Mouse (Mus musculus): ENCODE results near the gene Acadl. TPM values are rescaled to one million over a fixed set of nuclear protein-coding genes. Genes with fewer than 3 reads are reported as not detected.

Gene Acadl
- polyA plus RNA-seq, 1 experiment from 2014 or later: 58.2 TPM

DNA sequence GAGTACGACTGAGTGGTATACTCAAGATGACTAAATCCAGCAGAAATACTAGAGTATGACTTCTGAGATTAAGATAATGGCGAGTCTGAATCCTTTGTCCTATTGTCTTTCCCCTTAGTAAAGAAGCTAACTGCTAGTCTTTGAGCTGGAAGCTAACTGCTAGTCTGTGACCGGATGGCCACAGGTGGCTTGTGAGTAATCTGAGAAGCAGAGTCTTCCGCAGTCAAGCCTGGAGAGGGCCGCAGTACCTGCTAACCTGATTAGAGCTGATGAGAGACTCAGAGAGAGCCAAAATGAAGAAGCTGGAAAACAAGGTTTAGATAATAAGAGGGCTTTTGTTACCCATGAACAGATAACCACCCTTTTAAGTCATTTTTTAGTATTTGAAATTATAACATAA lies 58.4 kb downstream of the Acadl start:
- Histone ChIP-seq H3K4me1 (ENCODE audit: control insufficient read depth, insufficient read depth, low read length) (no peaks in the 10 kb centered on the region), H3K36me3 (replicated peaks; ENCODE audit: control insufficient read depth, insufficient read depth, low read depth, low read length) (no peaks in the 10 kb centered on the region), H3K4me2 (ENCODE audit: low read depth, low read length) (no peak overlapping the region), H3K9ac (replicated peaks; ENCODE audit: low read length) (no peak overlapping the region), H3K27ac (replicated peaks; ENCODE audit: low read depth, low read length) (no peak overlapping the region), H3K9me3 (replicated peaks; ENCODE audit: control insufficient read depth, low read length) (no peaks in the 10 kb centered on the region), H3K4me3 (ENCODE audit: low read depth, low read length) (no peak overlapping the region), H3K27me3 (ENCODE audit: control insufficient read depth, insufficient read depth, low read length) (no peaks in the 10 kb centered on the region)
- ATAC-seq (replicated peaks; ENCODE audit: insufficient number of reproducible peaks, low FRiP score, low TSS enrichment, low read depth) (no peak), DNase-seq (ENCODE audit: low spot score) (no peak)
- WGBS: 47% methylated on average over 5 of the region's 5 CpGs

GRCm38 (mm10) chr1:66797962-66798361 lies 65.1 kb downstream of the Acadl start:
- no peaks in the 10 kb centered on the region for H3K27me3 ChIP-seq (ENCODE audit: control insufficient read depth, insufficient read depth, low read length)
- no peak overlapping the region for H3K27ac ChIP-seq (replicated peaks; ENCODE audit: low read depth, low read length)
- no peaks in the 10 kb centered on the region for H3K36me3 ChIP-seq (replicated peaks; ENCODE audit: control insufficient read depth, insufficient read depth, low read depth, low read length)
- DNase-seq (ENCODE audit: low spot score) (no peak), ATAC-seq (replicated peaks; ENCODE audit: insufficient number of reproducible peaks, low FRiP score, low TSS enrichment, low read depth) (no peak)
- H3K9ac ChIP-seq (replicated peaks; ENCODE audit: low read length): no peak overlapping the region
- WGBS: 94% methylated on average over 2 of the region's 2 CpGs
- H3K4me1 ChIP-seq (ENCODE audit: control insufficient read depth, insufficient read depth, low read length): no peaks in the 10 kb centered on the region
- H3K4me2 ChIP-seq (ENCODE audit: low read depth, low read length): no peak overlapping the region
- no peak overlapping the region for H3K4me3 ChIP-seq (ENCODE audit: low read depth, low read length)
- no peaks in the 10 kb centered on the region for H3K9me3 ChIP-seq (replicated peaks; ENCODE audit: control insufficient read depth, low read length)

DNA sequence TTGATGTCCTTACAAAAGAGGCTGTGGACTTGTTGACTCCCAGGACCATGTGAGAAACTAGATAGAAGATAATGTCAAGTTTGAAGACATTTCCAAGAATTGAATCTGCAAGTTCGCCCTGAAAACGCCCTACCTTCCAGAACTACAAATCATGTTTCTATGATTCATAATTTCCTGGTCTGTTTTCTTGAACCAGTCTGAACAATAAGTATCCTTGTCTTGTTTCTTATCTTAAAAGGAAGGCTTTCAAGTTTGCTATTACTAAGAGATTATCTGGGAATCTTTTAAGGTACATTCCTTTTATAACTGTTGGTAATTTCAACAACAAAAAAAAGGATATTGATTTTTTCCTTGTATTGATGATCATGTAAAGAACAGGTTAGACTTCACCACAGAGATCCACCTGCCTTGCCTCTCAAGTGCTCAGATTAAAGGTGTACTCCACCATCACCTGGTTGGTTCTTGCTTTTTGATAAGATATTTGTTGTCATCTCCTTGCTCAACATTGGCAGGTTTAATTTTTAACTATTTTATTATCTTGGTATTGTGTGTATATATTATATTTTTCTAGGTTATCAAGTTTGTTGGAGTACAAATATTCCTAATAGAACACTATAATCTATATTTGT lies 70.1 kb downstream of the Acadl start:
- Histone ChIP-seq H3K9ac (replicated peaks; ENCODE audit: low read length) (no peak overlapping the region), H3K27ac (replicated peaks; ENCODE audit: low read depth, low read length) (no peak overlapping the region), H3K4me3 (ENCODE audit: low read depth, low read length) (no peak overlapping the region), H3K36me3 (replicated peaks; ENCODE audit: control insufficient read depth, insufficient read depth, low read depth, low read length) (no peaks in the 10 kb centered on the region), H3K4me1 (ENCODE audit: control insufficient read depth, insufficient read depth, low read length) (no peaks in the 10 kb centered on the region), H3K27me3 (ENCODE audit: control insufficient read depth, insufficient read depth, low read length) (no peaks in the 10 kb centered on the region), H3K9me3 (replicated peaks; ENCODE audit: control insufficient read depth, low read length) (no peaks in the 10 kb centered on the region), H3K4me2 (ENCODE audit: low read depth, low read length) (no peak overlapping the region)
- 90% methylated on average over 2 of the region's 2 CpGs for WGBS
- ATAC-seq (replicated peaks; ENCODE audit: insufficient number of reproducible peaks, low FRiP score, low TSS enrichment, low read depth): no peak
- DNase-seq (ENCODE audit: low spot score): no peak

DNA sequence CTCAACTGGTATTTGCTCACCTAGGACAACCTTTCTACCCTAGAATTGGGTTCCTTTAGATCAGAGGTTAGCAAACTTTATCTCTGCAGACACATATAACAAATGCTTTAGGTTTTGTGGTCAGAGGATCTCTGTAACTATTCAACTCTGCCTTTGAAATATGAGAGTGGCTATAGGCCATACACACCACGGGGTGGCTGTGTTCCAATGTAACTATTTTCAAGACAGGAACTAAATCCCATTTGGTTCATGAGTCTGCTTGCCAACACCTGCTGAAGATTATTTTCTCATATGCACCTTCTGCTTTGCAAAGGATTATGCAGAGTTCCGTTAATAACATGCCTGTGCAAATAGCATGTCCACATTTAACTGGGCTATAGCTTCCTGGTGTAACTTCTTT lies 80.8 kb downstream of the Acadl start:
- Histone ChIP-seq H3K9me3 (replicated peaks; ENCODE audit: control insufficient read depth, low read length) (no peaks in the 10 kb centered on the region), H3K36me3 (replicated peaks; ENCODE audit: control insufficient read depth, insufficient read depth, low read depth, low read length) (no peaks in the 10 kb centered on the region), H3K4me3 (ENCODE audit: low read depth, low read length) (no peak overlapping the region), H3K4me1 (ENCODE audit: control insufficient read depth, insufficient read depth, low read length) (no peaks in the 10 kb centered on the region), H3K4me2 (ENCODE audit: low read depth, low read length) (no peak overlapping the region), H3K9ac (replicated peaks; ENCODE audit: low read length) (no peak overlapping the region), H3K27me3 (ENCODE audit: control insufficient read depth, insufficient read depth, low read length) (no peaks in the 10 kb centered on the region), H3K27ac (replicated peaks; ENCODE audit: low read depth, low read length) (no peak overlapping the region)
- no peak for ATAC-seq (replicated peaks; ENCODE audit: insufficient number of reproducible peaks, low FRiP score, low TSS enrichment, low read depth)
- WGBS: 54% methylated on average over 2 of the region's 2 CpGs
- DNase-seq (ENCODE audit: low spot score): no peak

GRCm38 (mm10) chr1:66781027-66781426 lies 82.0 kb downstream of the Acadl start:
- Histone ChIP-seq H3K4me2 (ENCODE audit: low read depth, low read length) (no peak overlapping the region), H3K4me3 (ENCODE audit: low read depth, low read length) (no peak overlapping the region), H3K27ac (replicated peaks; ENCODE audit: low read depth, low read length) (no peak overlapping the region), H3K27me3 (ENCODE audit: control insufficient read depth, insufficient read depth, low read length) (no peaks in the 10 kb centered on the region), H3K4me1 (ENCODE audit: control insufficient read depth, insufficient read depth, low read length) (no peaks in the 10 kb centered on the region), H3K9me3 (replicated peaks; ENCODE audit: control insufficient read depth, low read length) (no peaks in the 10 kb centered on the region), H3K36me3 (replicated peaks; ENCODE audit: control insufficient read depth, insufficient read depth, low read depth, low read length) (no peaks in the 10 kb centered on the region), H3K9ac (replicated peaks; ENCODE audit: low read length) (no peak overlapping the region)
- ATAC-seq (replicated peaks; ENCODE audit: insufficient number of reproducible peaks, low FRiP score, low TSS enrichment, low read depth): no peak
- 86% methylated on average over 4 of the region's 4 CpGs for WGBS
- no peak for DNase-seq (ENCODE audit: low spot score)

Other genes starting within 250 kb of the Acadl start
- 54.8 and 60.2 TPM in 2 replicates for gene Rpe, start 162.4 kb downstream of the Acadl start, polyA plus RNA-seq (2014; fragmentation: Nextera tagmentation; extraction: Ambion mirVana)
- 11.4 and 12.8 TPM in 2 replicates for gene Kansl1l, start 45.7 kb downstream of the Acadl start, polyA plus RNA-seq (2014; fragmentation: Nextera tagmentation; extraction: Ambion mirVana)
- 11.5 and 18.0 TPM in 2 replicates for gene Myl1, start 82.1 kb upstream of the Acadl start, polyA plus RNA-seq (2014; fragmentation: Nextera tagmentation; extraction: Ambion mirVana)
- gene Lancl1, start 175.6 kb upstream of the Acadl start, polyA plus RNA-seq (2014; fragmentation: Nextera tagmentation; extraction: Ambion mirVana): 96.5 and 103 TPM in 2 replicates